Comparison of ENCODE assay signal across 8 mouse cellular contexts in the genomic region with DNA sequence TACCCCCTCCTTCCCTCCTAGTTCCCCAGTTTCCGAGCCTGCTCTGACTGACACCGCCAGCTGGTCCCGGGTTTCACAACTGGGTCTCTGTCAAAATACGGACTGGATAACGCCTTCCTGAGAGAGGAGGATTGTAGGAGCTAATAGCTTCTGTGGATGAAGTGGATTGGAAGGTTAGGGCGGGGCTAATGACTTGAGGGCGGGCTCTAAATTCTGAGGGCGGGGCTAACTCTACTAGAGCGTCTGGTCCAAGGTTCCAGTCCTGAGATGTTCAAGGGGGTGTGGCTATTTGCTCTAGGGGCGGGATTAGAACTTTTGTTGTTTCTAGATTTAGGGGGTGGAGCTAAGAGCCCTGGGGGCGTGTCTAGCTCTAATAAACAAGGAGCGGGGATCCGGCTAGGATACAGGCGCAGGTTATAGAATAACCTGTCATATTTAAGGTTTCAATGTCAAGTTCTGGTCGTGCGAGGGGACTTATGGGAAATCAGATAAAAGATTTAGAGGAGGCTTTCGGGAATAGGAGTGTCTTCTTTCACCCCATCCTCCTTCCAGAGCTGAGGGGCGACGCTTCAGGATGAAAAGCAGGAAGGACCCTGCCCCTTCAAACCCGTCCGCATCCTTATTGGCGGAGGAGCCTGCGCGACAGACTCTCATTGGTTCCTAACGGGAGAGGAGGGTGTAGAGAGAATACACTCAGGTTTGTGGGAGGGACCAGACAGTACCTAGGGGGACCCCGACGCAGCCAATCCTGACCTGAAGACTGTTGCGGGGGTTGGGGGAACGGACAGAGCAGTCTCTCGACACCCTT. TPM values are rescaled to one million over a fixed set of nuclear protein-coding genes. Genes with fewer than 3 reads are reported as not detected.
DNase-seq lines count a peak whose midpoint lies in the region; ATAC-seq and TF ChIP-seq lines count a peak whose summit lies in the region.

Eml2 (plus strand) TSS at position 714 of the 808 bp plus-strand sequence.

- peak; percentile 42 for DNase-seq in Muller cell, postnatal 12 days (ENCODE audit: inconsistent ontology term)
- peak; percentile 75 to 86 for DNase-seq in cerebellum, adult 2 months
- DNase-seq in frontal cortex, adult 2 months (ENCODE audit: extremely low spot score in 1 of 2, low spot score in 1 of 2) = peak; percentile 82 to 87
- DNase-seq in layer of hippocampus, postnatal 25 days (ENCODE audit: extremely low spot score in 1 of 2, low spot score in 1 of 2) = peak; percentile 63 to 83
- DNase-seq in lung, postnatal 36 days = peak; percentile 44
- DNase-seq in right cerebral cortex, postnatal 25 days = peak; percentile 87
- no peak for DNase-seq in urinary bladder, postnatal 25 days (ENCODE audit: low spot score)

- peak within 1 kb of the TSS; percentile 97 for H3K4me3 ChIP-seq in cerebellum, adult 2 months (replicated peaks; ENCODE audit: insufficient read depth, low read depth, low read length)
- peak within 1 kb of the TSS; percentile 48 for H3K4me3 ChIP-seq in hindbrain, embryonic 12.5 days

- 2% methylated on average over 30 of the region's 30 CpGs for WGBS in cerebellum, adult 2 months
- WGBS in hindbrain, embryonic 12.5 days = under 1% methylated on average over 30 of the region's 30 CpGs

- peak within 1 kb of the TSS; percentile 64 for H3K9ac ChIP-seq in hindbrain, embryonic 12.5 days

- peaks cover 8% of the 10 kb centered on the region for H3K4me1 ChIP-seq in cerebellum, adult 2 months (ENCODE audit: control insufficient read depth, insufficient read depth, low read length)
- H3K4me1 ChIP-seq in hindbrain, embryonic 12.5 days = peaks cover 47% of the 10 kb centered on the region

- 0 out of 2 replicates have a peak, but pooled peaks have one; percentile 18 for TF ChIP-seq POLR2A in cerebellum, adult 2 months (IDR thresholded peaks at IDR 0.05; ENCODE audit: borderline replicate concordance, insufficient read depth, low read length)

- TF ChIP-seq CTCF in cerebellum, adult 2 months (IDR thresholded peaks at IDR 0.05; ENCODE audit: borderline replicate concordance, insufficient read depth, low read depth, low read length) = no peak

- ATAC-seq in hindbrain, embryonic 12.5 days (ENCODE audit: low FRiP score) = peak; percentile 94

- H3K36me3 ChIP-seq in hindbrain, embryonic 12.5 days = no peaks in the 10 kb centered on the region

- peak within 1 kb of the TSS; percentile 8; the same call in 1 of the 2 replicates for H3K27ac ChIP-seq in cerebellum, adult 2 months (ENCODE audit: insufficient read depth, low read length)
- H3K27ac ChIP-seq in hindbrain, embryonic 12.5 days = peak within 1 kb of the TSS; percentile 74

- H3K27me3 ChIP-seq in cerebellum, adult 2 months (ENCODE audit: control insufficient read depth, insufficient read depth, low read length) = no peaks in the 10 kb centered on the region
- H3K27me3 ChIP-seq in hindbrain, embryonic 12.5 days = peaks cover 57% of the 10 kb centered on the region

- peak within 1 kb of the TSS; percentile 56 for H3K4me2 ChIP-seq in hindbrain, embryonic 12.5 days (replicated peaks)

- 0 out of 2 replicates have a peak, but pooled peaks cover 7% of the 10 kb centered on the region for H3K9me3 ChIP-seq in hindbrain, embryonic 12.5 days (replicated peaks)

RNA-seq across cellular contexts. Expression of gene Eml2, which starts in this region (rescaled TPM):
- polyA plus RNA-seq in cerebellum, adult 2 months (2012; rRNA removed) = 148 and 176 TPM in 2 replicates
- polyA plus RNA-seq in frontal cortex, adult 2 months (2012; rRNA removed) = 134 and 136 TPM in 2 replicates
- polyA plus RNA-seq in hindbrain, embryonic 12.5 days (2016; fragmentation: Nextera tagmentation; extraction: Ambion mirVana) = 6.1 and 7.2 TPM in 2 replicates
- 100 to 1,000 TPM; 157 to 164 TPM for total RNA-seq in layer of hippocampus, postnatal 25 days (2021)

Comparison
In these comparisons a context has a peak if more than half of its experiments do, and no peak if none do; other contexts are left out.
1. RNA of gene Eml2 (polyA plus RNA-seq): 148 to 176 TPM in cerebellum, adult 2 months and 134 to 136 TPM in frontal cortex, adult 2 months; 6.1 to 7.2 TPM in hindbrain, embryonic 12.5 days; every median in the first group is over 10 times any median in the second.